Mouse (Mus musculus) thymus, postnatal 0 days (tissue): ENCODE data around the gene Osbpl3. TPM values are rescaled to one million over a fixed set of nuclear protein-coding genes. Genes with fewer than 3 reads are reported as not detected.
"Not testable (repeated sequence)": the region's sequence is repeated elsewhere in the genome, so short reads cannot be mapped to it uniquely, and the experiment has no call there.

Experiments
- DNase-seq: peaks from one replicate; pipeline ENCODE4 v3.0.0-alpha.2; 2015; ENCODE audit warnings: low spot score
- polyA plus RNA-seq: library from polyadenylated mRNA; unstranded; fragments of >200 nt; fragmentation: Nextera tagmentation; extraction: Ambion mirVana; gene quantifications from 2 replicates; pipeline ENCODE4 v1.2.1, GENCODE M21; 2015

Osbpl3 gene
- polyA plus RNA-seq, 1 experiment from 2014 or later, result 7.7 TPM

- peak; percentile 67 for DNase-seq
Observed at GRCm38 (mm10) chr6:50455102-50455828, 736 bp downstream of the Osbpl3 start.

DNA sequence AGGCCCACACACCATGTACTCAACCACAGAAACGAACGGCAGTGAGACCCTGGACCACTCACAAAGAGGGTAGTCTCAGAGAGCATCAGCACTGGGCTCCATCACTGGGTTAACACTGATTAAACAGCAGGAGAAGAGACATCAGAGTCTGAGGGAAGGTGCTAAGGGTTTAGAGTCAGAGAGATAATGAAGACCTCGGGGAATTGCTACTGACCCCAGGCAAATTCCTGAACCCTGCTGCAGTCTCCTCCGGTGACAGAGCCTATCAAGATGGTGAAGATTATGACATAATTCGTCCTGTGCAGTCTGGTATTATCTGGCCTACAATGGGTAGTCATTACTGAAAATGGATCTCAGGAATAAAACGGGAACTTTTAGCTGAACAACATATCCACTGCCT, 2.4 kb downstream of the Osbpl3 start:
- no peak for DNase-seq

DNA sequence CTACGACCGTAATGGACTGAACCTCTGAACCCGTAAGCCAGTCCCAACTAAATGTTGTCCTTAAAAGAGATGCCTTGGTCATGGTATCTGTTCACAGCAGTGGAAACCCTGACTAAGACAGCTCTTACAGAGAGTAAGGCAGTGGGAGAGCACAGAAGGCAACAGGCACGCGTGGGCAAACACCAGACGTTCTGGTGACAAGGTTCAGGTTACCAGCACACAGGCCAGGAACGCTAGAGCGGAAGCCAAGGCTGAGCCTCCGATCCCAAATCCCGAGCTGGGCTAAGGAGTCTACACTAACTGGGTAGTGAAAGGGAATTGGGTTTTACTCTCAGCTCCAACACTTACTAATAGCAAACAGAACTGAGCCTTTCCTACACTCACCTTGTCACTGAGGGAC, 3.8 kb downstream of the Osbpl3 start:
- DNase-seq, result no peak

- no peak for DNase-seq
Observed at GRCm38 (mm10) chr6:50445616-50446015, 10.4 kb downstream of the Osbpl3 start.

DNA sequence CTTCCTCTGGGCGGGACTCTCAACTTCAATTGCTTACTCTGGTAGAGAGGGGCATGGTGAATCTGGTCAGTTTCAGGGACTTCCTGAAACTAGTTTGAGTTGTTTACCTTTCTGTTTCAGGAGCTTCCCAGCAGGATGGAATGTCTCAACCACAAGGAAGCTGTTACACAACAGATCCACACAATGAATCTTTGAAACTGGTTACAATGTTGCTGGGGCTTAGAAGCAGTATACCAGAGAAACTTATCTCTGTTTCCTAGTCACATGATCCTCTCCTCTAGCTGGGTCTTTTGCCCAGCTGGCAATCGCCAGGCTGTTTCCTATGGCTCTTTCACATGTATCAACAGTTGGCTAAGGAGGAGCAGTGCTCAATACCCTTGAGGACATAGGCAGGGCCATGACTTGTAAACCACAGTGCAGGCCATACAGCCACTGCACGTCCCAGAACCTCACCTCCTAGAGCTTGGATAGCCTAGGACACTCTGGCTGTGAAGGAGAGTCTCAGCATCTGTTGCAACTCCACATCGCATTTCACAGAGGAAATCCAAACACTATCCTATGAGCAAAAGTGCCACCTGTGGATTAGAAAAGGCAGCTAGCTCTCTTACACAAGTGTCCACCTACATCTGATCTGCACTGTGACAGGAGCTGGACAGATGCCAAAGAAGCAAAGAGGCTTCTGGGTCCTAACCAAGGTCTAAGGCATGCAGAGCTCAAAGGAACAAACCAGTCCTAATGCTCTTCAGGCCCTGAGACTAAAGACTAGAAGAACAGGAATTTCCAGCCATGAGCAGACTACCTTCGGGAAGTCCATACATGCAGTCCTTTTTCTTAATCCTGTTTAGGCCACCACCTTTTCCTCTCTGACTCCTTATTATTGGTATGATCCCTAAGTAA, 14.8 kb downstream of the Osbpl3 start:
- DNase-seq, result peak; percentile 31

GRCm38 (mm10) chr6:50440197-50440596, 15.8 kb downstream of the Osbpl3 start:
- no peak for DNase-seq

- not testable (repeated sequence) for DNase-seq
Observed at GRCm38 (mm10) chr6:50438900-50439299, 17.1 kb downstream of the Osbpl3 start.

- no peak for DNase-seq
Observed at GRCm38 (mm10) chr6:50437815-50438214, 18.2 kb downstream of the Osbpl3 start.

DNA sequence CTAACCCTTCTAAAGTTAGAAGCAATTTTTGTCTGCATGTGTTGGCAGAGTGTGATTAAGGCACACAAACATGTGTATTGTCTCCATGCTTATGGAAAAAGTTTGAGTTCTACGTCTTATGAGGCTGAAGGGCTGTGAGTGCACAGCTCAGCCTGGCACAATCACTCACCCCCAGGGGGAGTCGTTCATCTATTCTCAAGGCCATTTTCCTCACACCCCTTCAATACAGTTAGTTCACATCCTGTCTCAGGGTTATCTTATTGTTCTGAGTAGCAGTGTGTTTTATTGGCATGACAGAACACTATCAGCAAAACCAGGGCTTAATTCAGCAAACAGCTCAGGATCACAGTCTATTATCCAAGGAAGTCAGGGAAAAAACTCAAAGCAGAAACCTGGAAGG, 19.3 kb downstream of the Osbpl3 start:
- peak; percentile 19 for DNase-seq

GRCm38 (mm10) chr6:50432491-50432890, 23.5 kb downstream of the Osbpl3 start:
- no peak for DNase-seq

GRCm38 (mm10) chr6:50429299-50429698, 26.7 kb downstream of the Osbpl3 start:
- no peak for DNase-seq

DNA sequence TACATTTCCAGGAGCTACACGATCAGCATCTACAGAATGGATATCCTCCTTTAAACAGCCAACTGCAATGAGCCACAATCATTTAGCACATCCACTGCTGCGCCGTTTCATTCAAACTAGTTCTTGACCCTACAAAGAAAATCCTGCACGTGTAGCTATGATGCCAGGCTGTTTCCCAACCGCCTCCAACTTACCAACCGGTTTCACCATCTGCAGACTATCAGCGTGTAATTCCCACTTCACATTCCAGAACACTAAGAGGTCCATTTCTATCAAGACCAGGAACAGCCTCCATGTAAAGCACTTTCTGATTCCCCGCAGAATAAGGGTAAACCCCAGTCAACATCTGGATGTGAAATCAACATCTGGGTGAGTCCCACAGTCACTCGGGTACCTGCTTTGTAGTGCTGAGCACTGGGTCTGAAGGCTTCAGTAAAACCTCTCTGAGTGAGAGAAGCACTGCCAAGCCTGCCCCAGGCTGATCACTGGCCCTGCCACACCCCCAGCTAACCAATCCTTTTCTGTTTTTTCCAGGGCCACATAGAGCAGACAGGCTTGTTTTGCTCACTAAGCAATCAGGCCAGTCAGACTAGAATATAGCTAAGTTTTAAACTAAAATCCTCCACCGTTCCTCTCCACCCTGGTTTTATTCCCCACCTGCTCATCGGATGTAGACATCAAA, 28.8 kb downstream of the Osbpl3 start:
- no peak for DNase-seq

DNA sequence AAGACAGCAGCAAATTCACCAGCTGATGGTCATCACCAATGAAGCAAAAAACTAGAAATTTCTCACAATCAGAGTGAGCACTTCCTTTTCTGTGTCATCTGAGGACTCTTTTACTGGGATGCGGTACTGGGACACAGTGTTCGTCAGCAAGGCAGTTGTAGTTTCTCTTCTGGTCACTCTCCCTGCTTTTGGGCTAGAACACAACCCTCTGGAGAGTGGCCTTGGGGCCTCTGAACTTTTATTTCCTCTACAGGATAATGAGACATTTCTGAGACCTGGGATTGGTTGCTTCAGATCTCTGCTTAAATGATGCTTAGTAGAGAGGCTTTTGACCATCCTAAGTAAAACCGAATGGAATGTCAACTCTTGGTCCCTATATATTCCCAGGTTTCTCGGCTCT, 29.4 kb downstream of the Osbpl3 start:
- no peak for DNase-seq

DNA sequence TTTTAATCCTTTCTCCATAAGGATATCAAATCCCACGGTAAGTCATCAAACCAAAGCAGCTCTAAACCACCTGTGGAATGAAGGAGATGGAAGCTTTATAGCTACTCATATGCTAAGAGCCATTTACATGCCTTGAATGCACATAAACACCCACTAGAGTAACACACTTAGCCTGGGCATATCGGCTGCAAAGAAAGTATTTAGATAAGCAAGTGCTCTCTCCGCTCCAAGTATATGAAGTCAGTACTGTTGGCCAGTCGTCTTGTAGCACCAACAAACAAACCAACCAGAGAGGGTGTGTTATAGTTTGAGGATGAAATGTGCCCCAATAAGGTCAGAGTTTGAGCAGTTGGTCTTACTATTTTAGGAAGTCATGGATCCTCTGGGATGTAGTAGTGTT, 31.7 kb downstream of the Osbpl3 start:
- DNase-seq, result no peak

DNA sequence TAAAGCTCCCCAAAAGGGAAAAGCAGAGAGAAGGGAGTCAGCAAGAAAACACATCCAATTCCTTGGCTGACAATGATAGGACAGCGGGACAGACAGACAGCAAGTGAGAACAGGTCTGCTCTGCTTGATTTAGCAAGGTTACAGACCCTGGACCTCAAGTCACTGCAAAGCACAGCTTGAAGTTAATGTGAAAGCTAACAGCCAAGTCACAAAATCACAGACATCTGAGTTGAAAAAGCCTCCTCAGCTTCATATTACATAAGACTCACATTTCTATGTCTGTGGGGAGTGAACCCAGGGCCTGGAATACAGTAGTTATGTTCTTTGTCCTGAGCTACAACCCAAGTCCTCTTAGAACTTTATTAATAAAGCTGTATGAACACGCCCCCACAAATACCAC, 35.6 kb downstream of the Osbpl3 start:
- DNase-seq, result no peak

- DNase-seq, result no peak
Observed at GRCm38 (mm10) chr6:50419518-50420290, 36.3 kb downstream of the Osbpl3 start.

DNA sequence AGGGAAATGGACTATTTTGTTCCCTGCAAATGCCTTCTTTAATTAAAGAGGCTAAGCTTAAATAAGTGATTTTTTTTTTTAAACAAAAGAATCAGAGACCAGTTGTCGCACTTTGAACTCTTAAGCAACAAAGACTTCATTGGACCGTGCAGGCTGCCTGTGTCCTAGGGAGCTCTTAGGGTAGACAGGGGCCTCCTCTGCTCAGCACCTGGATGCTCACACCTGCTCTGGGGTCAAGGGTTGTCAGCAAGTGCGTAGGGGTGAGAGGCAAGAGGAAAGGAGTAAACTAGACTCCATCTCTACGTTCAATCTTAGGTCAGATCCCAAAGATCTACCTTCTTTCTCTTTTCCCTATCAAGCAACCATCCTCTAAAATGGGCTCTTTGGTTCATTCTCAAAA, 37.0 kb downstream of the Osbpl3 start:
- no peak for DNase-seq

- DNase-seq, result peak; percentile 84
Observed at GRCm38 (mm10) chr6:50416854-50417253, 39.1 kb downstream of the Osbpl3 start.

DNA sequence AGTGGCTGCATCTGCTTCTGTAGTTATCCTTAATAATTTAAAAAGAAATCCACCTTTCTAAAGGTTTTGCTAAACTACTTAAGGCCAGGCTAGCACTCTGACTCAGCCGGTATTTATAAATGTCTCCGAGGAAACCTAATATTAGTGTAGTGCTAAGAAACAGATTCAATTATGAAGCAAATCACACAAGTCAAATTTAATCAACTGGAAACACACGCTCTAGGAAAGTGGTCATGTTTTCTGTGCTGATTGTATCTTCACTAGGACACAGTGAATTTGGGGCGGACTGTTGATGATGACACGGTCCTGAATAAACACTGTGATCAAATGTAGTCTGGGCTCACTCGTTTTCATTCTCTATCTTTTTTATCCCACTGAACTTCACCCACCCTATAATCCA, 40.6 kb downstream of the Osbpl3 start:
- no peak for DNase-seq

- DNase-seq, result no peak
Observed at GRCm38 (mm10) chr6:50414547-50414946, 41.5 kb downstream of the Osbpl3 start.

GRCm38 (mm10) chr6:50413381-50413780, 42.6 kb downstream of the Osbpl3 start:
- DNase-seq, result no peak
